Mouse (Mus musculus) urinary bladder, adult 18-20 months (tissue): ENCODE data around the gene Snrnp35.
"Not testable (repeated sequence)": the region's sequence is repeated elsewhere in the genome, so short reads cannot be mapped to it uniquely, and the experiment has no call there.

ENCODE experiments used
- DNase-seq, 2 experiments: peaks; one replicate each; pipeline ENCODE4 v3.0.0; 2022; ENCODE audit warnings: low spot score in 2 of 2, mixed read lengths in 2 of 2

The Snrnp35 gene

GRCm38 (mm10) chr5:124500037-124500436 lies 17.1 kb downstream of the Snrnp35 start:
- not testable (repeated sequence) for DNase-seq

GRCm38 (mm10) chr5:124500573-124500972 lies 17.6 kb downstream of the Snrnp35 start:
- DNase-seq: no peak

- no peak for DNase-seq
Observed at GRCm38 (mm10) chr5:124501541-124501940, 18.6 kb downstream of the Snrnp35 start.

GRCm38 (mm10) chr5:124503742-124504141 lies 20.8 kb downstream of the Snrnp35 start:
- DNase-seq: no peak

GRCm38 (mm10) chr5:124505235-124505634 lies 22.3 kb downstream of the Snrnp35 start:
- no peak for DNase-seq

GRCm38 (mm10) chr5:124506731-124507359 lies 23.9 kb downstream of the Snrnp35 start:
- no peak for DNase-seq

GRCm38 (mm10) chr5:124509200-124509599 lies 26.3 kb downstream of the Snrnp35 start:
- no peak for DNase-seq

- no peak for DNase-seq
Observed at GRCm38 (mm10) chr5:124509742-124510237, 26.9 kb downstream of the Snrnp35 start.

GRCm38 (mm10) chr5:124510536-124511050 lies 27.7 kb downstream of the Snrnp35 start:
- no peak for DNase-seq

- DNase-seq: no peak
Observed at GRCm38 (mm10) chr5:124515789-124516188, 32.9 kb downstream of the Snrnp35 start.

- DNase-seq: no peak
Observed at GRCm38 (mm10) chr5:124518648-124519047, 35.7 kb downstream of the Snrnp35 start.

GRCm38 (mm10) chr5:124521588-124521987 lies 38.7 kb downstream of the Snrnp35 start:
- DNase-seq: no peak

GRCm38 (mm10) chr5:124523032-124523431 lies 40.1 kb downstream of the Snrnp35 start:
- no peak for DNase-seq

- DNase-seq: no peak
Observed at GRCm38 (mm10) chr5:124524943-124525342, 42.0 kb downstream of the Snrnp35 start.

- no peak for DNase-seq
Observed at GRCm38 (mm10) chr5:124528351-124528750, 45.4 kb downstream of the Snrnp35 start.

GRCm38 (mm10) chr5:124528791-124529190 lies 45.9 kb downstream of the Snrnp35 start:
- no peak for DNase-seq

GRCm38 (mm10) chr5:124529191-124529651 lies 46.3 kb downstream of the Snrnp35 start:
- no peak for DNase-seq

GRCm38 (mm10) chr5:124529697-124530096 lies 46.8 kb downstream of the Snrnp35 start:
- no peak for DNase-seq

- DNase-seq: peak; percentile 64 to 73
Observed at GRCm38 (mm10) chr5:124530655-124531582, 48.0 kb downstream of the Snrnp35 start, which contains the start of gene Rilpl1. Gene Rilpl1, minus strand, starts transcription at chr5:124531391.

- no peak for DNase-seq
Observed at GRCm38 (mm10) chr5:124531583-124531930, 48.6 kb downstream of the Snrnp35 start.

GRCm38 (mm10) chr5:124532451-124532850 lies 49.5 kb downstream of the Snrnp35 start:
- no peak for DNase-seq

- DNase-seq: no peak
Observed at GRCm38 (mm10) chr5:124535016-124535415, 52.1 kb downstream of the Snrnp35 start.
